ENCODE assay signal across 10 mouse cellular contexts in genomic region chr2:74655821-74656631, GRCm38 (mm10). TPM values are rescaled to one million over a fixed set of nuclear protein-coding genes. Genes with fewer than 3 reads are reported as not detected.
DNase-seq lines count a peak whose midpoint lies in the region; ATAC-seq and TF ChIP-seq lines count a peak whose summit lies in the region.
"Had no signal": no experiment of that assay in that cellular context is flagged by ENCODE, and none has a peak within 500 bp of the region (broad histone marks: within the 10 kb centered on the region; RNA-seq: fewer than 3 reads in every experiment).

No protein-coding gene starts in this region.

- H3K9ac ChIP-seq in liver, embryonic 13.5 days = no peak overlapping the region

- ATAC-seq in granulocyte monocyte progenitor cell, adult 5-6 weeks (replicated peaks; ENCODE audit: poor library complexity, severe bottlenecking) = peak; percentile 87
- no peak for ATAC-seq in liver, embryonic 13.5 days (ENCODE audit: low read depth)

- intact Hi-C loops in heart, postnatal 36 days (cut with DNase I) = no loop called here

- no peak for TF ChIP-seq CTCF in small intestine, adult 2 months (IDR thresholded peaks at IDR 0.05; ENCODE audit: extremely low read depth, insufficient read length, insufficient replicate concordance, low read depth, low read length)

- no peaks in the 10 kb centered on the region for H3K36me3 ChIP-seq in heart, embryonic 10.5 days
- no peaks in the 10 kb centered on the region for H3K36me3 ChIP-seq in liver, embryonic 13.5 days
- H3K36me3 ChIP-seq in small intestine, adult 2 months (ENCODE audit: control insufficient read depth, insufficient read depth, low read length) = no peaks in the 10 kb centered on the region

- H3K4me3 ChIP-seq in heart, embryonic 10.5 days = peak overlapping the region; percentile 54
- peak overlapping the region; percentile 44 for H3K4me3 ChIP-seq in liver, embryonic 13.5 days (replicated peaks)
- H3K4me3 ChIP-seq in small intestine, adult 2 months (ENCODE audit: low read depth, low read length) = peak overlapping the region; percentile 43

- no peak for DNase-seq in heart, embryonic 10.5 days (ENCODE audit: low spot score)
- DNase-seq in heart, postnatal 36 days = no peak
- peak; percentile 52 for DNase-seq in ES-CJ7 (ENCODE audit: low read depth, low spot score)
- DNase-seq in liver, embryonic 13.5 days = no peak
- DNase-seq in Muller cell, postnatal 12 days (ENCODE audit: inconsistent ontology term) = no peak
- DNase-seq in layer of hippocampus, postnatal 36 days = no peak

- H3K9me3 ChIP-seq in heart, embryonic 10.5 days = no peaks in the 10 kb centered on the region
- no peaks in the 10 kb centered on the region for H3K9me3 ChIP-seq in liver, embryonic 13.5 days (replicated peaks)

- peak overlapping the region; percentile 53 for H3K4me2 ChIP-seq in liver, embryonic 13.5 days

- H3K27me3 ChIP-seq in heart, embryonic 10.5 days (ENCODE audit: insufficient read depth, poor library complexity, severe bottlenecking) = peaks cover 99% of the 10 kb centered on the region
- H3K27me3 ChIP-seq in liver, embryonic 13.5 days = peaks cover 91% of the 10 kb centered on the region
- peaks cover 83% of the 10 kb centered on the region for H3K27me3 ChIP-seq in small intestine, adult 2 months (ENCODE audit: control insufficient read depth, insufficient read depth, low read length)
- H3K27me3 ChIP-seq: CH12.LX had no signal

- no peak for TF ChIP-seq POLR2A in small intestine, adult 2 months (IDR thresholded peaks at IDR 0.05; ENCODE audit: low read depth, low read length)

- H3K4me1 ChIP-seq in heart, embryonic 10.5 days = peaks cover 29% of the 10 kb centered on the region
- H3K4me1 ChIP-seq in liver, embryonic 13.5 days (replicated peaks) = peaks cover 3% of the 10 kb centered on the region; the same call in 1 of the 2 replicates
- H3K4me1 ChIP-seq in small intestine, adult 2 months (ENCODE audit: control insufficient read depth, insufficient read depth, insufficient read length, low read length) = peaks cover 8% of the 10 kb centered on the region; the same call in 1 of the 2 replicates

- WGBS in heart, embryonic 10.5 days = under 1% methylated on average over 68 of the region's 69 CpGs
- under 1% methylated on average over 59 of the region's 69 CpGs for WGBS in liver, embryonic 13.5 days (ENCODE audit: insufficient replicate concordance)
- 1% methylated on average over 67 of the region's 69 CpGs for WGBS in small intestine, adult 2 months

- H3K27ac ChIP-seq in heart, embryonic 10.5 days = no peak overlapping the region; the same call in 1 of the 2 replicates
- H3K27ac ChIP-seq in liver, embryonic 13.5 days = no peak overlapping the region
- no peak overlapping the region for H3K27ac ChIP-seq in small intestine, adult 2 months (ENCODE audit: insufficient read depth, low read depth, low read length)

RNA-seq across cellular contexts. Expression of gene Evx2, which starts 3.3 kb away (rescaled TPM):
- polyA plus RNA-seq in heart, embryonic 10.5 days (2016; fragmentation: Nextera tagmentation; extraction: Ambion mirVana) = not detected in 2 replicates
- not detected for total RNA-seq in heart, postnatal 36 days (2021)
- not detected in 2 replicates for total RNA-seq in granulocyte monocyte progenitor cell, adult 5-6 weeks (2014; fragmentation: Nextera tagmentation)
- total RNA-seq in granulocyte monocyte progenitor cell, adult 5-6 weeks (2017) = not detected in 2 replicates
- not detected in 2 replicates for polyA plus RNA-seq in liver, embryonic 13.5 days (2015; fragmentation: Nextera tagmentation; extraction: Ambion mirVana)
- polyA plus RNA-seq in small intestine, adult 2 months (2012; rRNA removed) = not detected in 2 replicates
- total RNA-seq in layer of hippocampus, postnatal 36 days (2021) = not detected
- total RNA-seq: CH12.LX; heart, postnatal 14 days had no signal

RNA-seq across cellular contexts. Expression of gene Hoxd13, which starts 12.1 kb away (rescaled TPM):
- 0.40 TPM in 1 of 2 replicates, not detected in the other for polyA plus RNA-seq in heart, embryonic 10.5 days (2016; fragmentation: Nextera tagmentation; extraction: Ambion mirVana)
- not detected for total RNA-seq in heart, postnatal 36 days (2021)
- total RNA-seq in granulocyte monocyte progenitor cell, adult 5-6 weeks (2014; fragmentation: Nextera tagmentation) = not detected in 2 replicates
- total RNA-seq in granulocyte monocyte progenitor cell, adult 5-6 weeks (2017) = not detected in 2 replicates
- not detected in 2 replicates for polyA plus RNA-seq in liver, embryonic 13.5 days (2015; fragmentation: Nextera tagmentation; extraction: Ambion mirVana)
- not detected in 2 replicates for polyA plus RNA-seq in small intestine, adult 2 months (2012; rRNA removed)
- not detected for total RNA-seq in layer of hippocampus, postnatal 36 days (2021)
- total RNA-seq: CH12.LX; heart, postnatal 14 days had no signal

RNA-seq across cellular contexts. Expression of gene Hoxd12, which starts 18.8 kb away (rescaled TPM):
- polyA plus RNA-seq in heart, embryonic 10.5 days (2016; fragmentation: Nextera tagmentation; extraction: Ambion mirVana) = 1.1 TPM in 1 of 2 replicates, not detected in the other
- total RNA-seq in heart, postnatal 36 days (2021) = not detected
- total RNA-seq in granulocyte monocyte progenitor cell, adult 5-6 weeks (2014; fragmentation: Nextera tagmentation) = not detected in 2 replicates
- total RNA-seq in granulocyte monocyte progenitor cell, adult 5-6 weeks (2017) = not detected in 2 replicates
- not detected in 2 replicates for polyA plus RNA-seq in liver, embryonic 13.5 days (2015; fragmentation: Nextera tagmentation; extraction: Ambion mirVana)
- polyA plus RNA-seq in small intestine, adult 2 months (2012; rRNA removed) = not detected in 2 replicates
- not detected for total RNA-seq in layer of hippocampus, postnatal 36 days (2021)
- total RNA-seq: CH12.LX; heart, postnatal 14 days had no signal

RNA-seq across cellular contexts. Expression of gene Hoxd11, which starts 23.3 kb away (rescaled TPM):
- polyA plus RNA-seq in heart, embryonic 10.5 days (2016; fragmentation: Nextera tagmentation; extraction: Ambion mirVana) = 0.07 and 2.1 TPM in 2 replicates
- total RNA-seq in heart, postnatal 36 days (2021) = not detected
- total RNA-seq in granulocyte monocyte progenitor cell, adult 5-6 weeks (2014; fragmentation: Nextera tagmentation) = not detected in 2 replicates
- not detected in 2 replicates for total RNA-seq in granulocyte monocyte progenitor cell, adult 5-6 weeks (2017)
- not detected in 2 replicates for polyA plus RNA-seq in liver, embryonic 13.5 days (2015; fragmentation: Nextera tagmentation; extraction: Ambion mirVana)
- polyA plus RNA-seq in small intestine, adult 2 months (2012; rRNA removed) = not detected in 2 replicates
- total RNA-seq in layer of hippocampus, postnatal 36 days (2021) = not detected
- total RNA-seq: CH12.LX; heart, postnatal 14 days had no signal

RNA-seq across cellular contexts. Expression of gene Hoxd10, which starts 35.7 kb away (rescaled TPM):
- 2.3 TPM in 1 of 2 replicates, not detected in the other for polyA plus RNA-seq in heart, embryonic 10.5 days (2016; fragmentation: Nextera tagmentation; extraction: Ambion mirVana)
- under 1 TPM in 1 of 2 experiments, not detected in 1; 0.22 TPM for total RNA-seq in heart, postnatal 36 days (2021)
- not detected in 2 replicates for total RNA-seq in granulocyte monocyte progenitor cell, adult 5-6 weeks (2014; fragmentation: Nextera tagmentation)
- not detected in 2 replicates for total RNA-seq in granulocyte monocyte progenitor cell, adult 5-6 weeks (2017)
- not detected in 2 replicates for polyA plus RNA-seq in liver, embryonic 13.5 days (2015; fragmentation: Nextera tagmentation; extraction: Ambion mirVana)
- polyA plus RNA-seq in small intestine, adult 2 months (2012; rRNA removed) = not detected in 2 replicates
- total RNA-seq in layer of hippocampus, postnatal 36 days (2021) = not detected
- total RNA-seq: CH12.LX had no signal
